Mouse (Mus musculus) neural tube, embryonic 12.5 days (tissue): ENCODE measurements around the gene Tmem144. TPM values are rescaled to one million over a fixed set of nuclear protein-coding genes. Genes with fewer than 3 reads are reported as not detected.

ENCODE experiments used
- ATAC-seq: fragments of 200-750 bp; cut with Nextera tagmentation; 2 replicates; pipeline ENCODE4 v1.8.0; 2017; ENCODE audit warnings: low read depth, mild to moderate bottlenecking, moderate TSS enrichment, moderate library complexity; ENCODE audit not compliant: low FRiP score
- H3K27ac ChIP-seq: fragments of 300-500 bp; sonication (generic); 2 replicates; pipeline ENCODE4 v1.5.1; 2016
- H3K27me3 ChIP-seq: fragments of 300-500 bp; sonication (generic); replicated peaks from 2 replicates; pipeline ENCODE4 v1.6.1; 2016; ENCODE audit warnings: mild to moderate bottlenecking
- H3K36me3 ChIP-seq: fragments of 300-500 bp; sonication (generic); 2 replicates; pipeline ENCODE4 v1.6.1; 2016; ENCODE audit warnings: mild to moderate bottlenecking
- H3K4me1 ChIP-seq: fragments of 300-500 bp; sonication (generic); 2 replicates; pipeline ENCODE4 v1.6.1; 2016
- H3K4me2 ChIP-seq: fragments of 300-500 bp; sonication (generic); replicated peaks from 2 replicates; pipeline ENCODE4 v1.6.1; 2016; ENCODE audit warnings: mild to moderate bottlenecking
- H3K4me3 ChIP-seq: fragments of 300-500 bp; sonication (generic); 2 replicates; pipeline ENCODE4 v1.5.1; 2016
- H3K9ac ChIP-seq: fragments of 300-500 bp; sonication (generic); 2 replicates; pipeline ENCODE4 v1.6.1; 2016; ENCODE audit warnings: mild to moderate bottlenecking
- H3K9me3 ChIP-seq: fragments of 300-500 bp; sonication (generic); 2 replicates; pipeline ENCODE4 v1.6.1; 2016; ENCODE audit warnings: mild to moderate bottlenecking
- WGBS: fragments of 180-500 bp; shearing (Covaris S2); methylation state at CpG from one replicate; pipeline ENCODE4 v1.1.7; 2016; 5-methylcytosine and 5-hydroxymethylcytosine counted together
- polyA plus RNA-seq: library from polyadenylated mRNA; unstranded; fragments of >200 nt; fragmentation: Nextera tagmentation; extraction: Ambion mirVana; gene quantifications from 2 replicates; pipeline ENCODE4 v1.2.1, GENCODE M21; 2016

Tmem144 gene
- polyA plus RNA-seq = 2.2 and 2.4 TPM in 2 replicates

DNA sequence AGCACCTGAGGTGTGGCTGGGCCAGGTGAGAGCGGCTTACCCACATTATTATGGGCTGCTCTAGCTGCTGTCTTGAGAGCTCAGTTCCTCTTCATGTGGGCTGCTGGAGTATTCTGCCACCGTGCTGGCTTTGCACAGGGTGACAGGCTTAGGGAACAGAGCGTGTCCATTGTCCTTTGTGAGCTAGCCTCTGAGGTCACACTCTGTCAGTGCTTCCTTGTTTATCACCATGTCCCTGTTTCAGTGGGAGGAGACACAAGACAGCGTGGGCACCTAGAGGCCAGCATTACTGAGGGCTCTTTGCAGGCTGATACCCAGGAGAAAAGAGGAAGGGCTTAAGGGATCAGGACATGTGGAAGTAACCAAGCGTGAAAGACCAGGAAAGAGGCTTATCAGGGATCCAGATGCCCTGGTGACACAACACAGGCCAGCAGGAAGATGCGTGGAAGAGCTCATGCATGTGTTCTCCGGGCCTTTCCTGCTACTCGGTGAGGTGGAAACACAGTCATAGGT is at the start of gene Tmem144:
TSS of gene Tmem144 (minus strand) at position 120 of the 513 bp plus-strand sequence.
- ATAC-seq = no peak
- H3K9me3 ChIP-seq = no peaks in the 10 kb centered on the region
- H3K4me2 ChIP-seq = no peak within 1 kb of the TSS
- no peaks in the 10 kb centered on the region for H3K36me3 ChIP-seq
- no peak within 1 kb of the TSS for H3K4me3 ChIP-seq
- no peaks in the 10 kb centered on the region for H3K4me1 ChIP-seq
- no peak within 1 kb of the TSS for H3K27ac ChIP-seq
- WGBS = 62% methylated on average over 8 of the region's 8 CpGs
- H3K9ac ChIP-seq = no peak within 1 kb of the TSS
- H3K27me3 ChIP-seq = no peaks in the 10 kb centered on the region

DNA sequence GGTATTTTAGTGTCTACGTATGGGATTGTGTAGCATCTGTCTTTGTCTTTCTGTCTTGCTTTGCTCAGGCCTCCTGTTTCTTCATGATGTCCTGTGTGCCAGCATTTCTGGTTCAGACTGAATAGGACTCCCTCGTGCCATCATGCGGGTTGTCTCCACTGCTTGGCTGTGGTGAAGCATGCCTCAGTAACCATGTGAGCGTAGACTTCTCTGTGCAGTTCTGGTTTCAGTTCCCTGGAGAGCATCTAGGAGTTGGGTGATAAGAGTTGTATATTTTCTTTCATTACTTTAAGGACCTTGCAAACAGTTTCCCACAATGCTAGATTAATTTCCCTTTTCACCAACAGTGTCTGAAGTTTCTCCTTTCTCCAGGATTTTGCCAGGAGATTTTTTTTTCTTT is 49.2 kb upstream of the Tmem144 start:
- peaks cover 13% of the 10 kb centered on the region; the same call in 1 of the 2 replicates for H3K4me1 ChIP-seq
- H3K27ac ChIP-seq = no peak overlapping the region
- no peaks in the 10 kb centered on the region for H3K36me3 ChIP-seq
- no peak overlapping the region for H3K9ac ChIP-seq
- no peaks in the 10 kb centered on the region for H3K9me3 ChIP-seq
- no peak overlapping the region for H3K4me3 ChIP-seq
- 92% methylated on average over 4 of the region's 4 CpGs for WGBS
- H3K27me3 ChIP-seq = no peaks in the 10 kb centered on the region
- H3K4me2 ChIP-seq = no peak overlapping the region
- no peak for ATAC-seq

DNA sequence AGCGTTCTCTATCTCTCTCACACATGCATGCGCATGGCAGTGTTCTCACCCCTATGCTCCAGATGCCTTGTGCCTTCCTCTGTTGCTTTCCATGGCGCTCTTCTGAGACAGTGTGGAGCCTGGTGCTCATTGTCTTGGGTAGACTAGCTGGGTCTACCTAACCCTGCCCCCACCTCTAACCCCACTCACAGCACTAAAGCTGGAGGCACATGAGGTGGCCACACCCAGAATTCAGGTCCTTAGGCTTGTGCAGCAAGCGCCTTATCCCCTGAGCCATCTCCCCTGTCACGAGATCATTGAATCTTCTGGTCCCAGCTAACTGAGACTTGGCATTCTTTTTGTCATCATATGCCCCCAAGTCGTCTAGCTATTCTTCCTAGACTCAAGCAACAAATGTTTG is 48.7 kb upstream of the Tmem144 start:
- H3K4me1 ChIP-seq = peaks cover 13% of the 10 kb centered on the region; the same call in 1 of the 2 replicates
- no peak for ATAC-seq
- H3K27me3 ChIP-seq = no peaks in the 10 kb centered on the region
- H3K36me3 ChIP-seq = no peaks in the 10 kb centered on the region
- H3K9ac ChIP-seq = no peak overlapping the region
- no peak overlapping the region for H3K27ac ChIP-seq
- H3K9me3 ChIP-seq = no peaks in the 10 kb centered on the region
- WGBS = 93% methylated on average over 6 of the region's 6 CpGs
- H3K4me3 ChIP-seq = no peak overlapping the region
- H3K4me2 ChIP-seq = no peak overlapping the region

DNA sequence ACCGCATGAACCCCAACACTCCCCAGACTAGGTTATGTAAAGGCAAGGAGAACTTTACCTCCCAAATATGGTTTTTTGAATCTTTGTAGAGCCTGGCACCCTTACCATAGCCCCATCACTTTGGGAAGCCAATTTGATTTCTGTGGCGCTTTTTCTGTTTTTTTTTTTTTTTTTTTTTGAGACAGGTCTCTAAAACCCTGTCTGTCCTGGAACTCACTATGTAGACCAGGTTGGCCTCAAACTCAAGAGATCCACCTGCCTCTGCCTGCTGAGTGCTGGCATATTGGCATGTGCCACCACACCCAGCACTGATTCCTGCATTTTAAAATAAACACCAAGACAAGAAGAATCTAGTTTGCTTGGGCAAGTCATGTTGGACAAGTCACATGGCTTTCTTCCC is 47.9 kb upstream of the Tmem144 start:
- WGBS = 92% methylated on average over 2 of the region's 2 CpGs
- Histone ChIP-seq H3K4me3 (no peak overlapping the region), H3K27ac (no peak overlapping the region), H3K4me2 (no peak overlapping the region), H3K27me3 (no peaks in the 10 kb centered on the region), H3K36me3 (no peaks in the 10 kb centered on the region), H3K9me3 (no peaks in the 10 kb centered on the region), H3K4me1 (peaks cover 13% of the 10 kb centered on the region; the same call in 1 of the 2 replicates), H3K9ac (no peak overlapping the region)
- no peak for ATAC-seq

DNA sequence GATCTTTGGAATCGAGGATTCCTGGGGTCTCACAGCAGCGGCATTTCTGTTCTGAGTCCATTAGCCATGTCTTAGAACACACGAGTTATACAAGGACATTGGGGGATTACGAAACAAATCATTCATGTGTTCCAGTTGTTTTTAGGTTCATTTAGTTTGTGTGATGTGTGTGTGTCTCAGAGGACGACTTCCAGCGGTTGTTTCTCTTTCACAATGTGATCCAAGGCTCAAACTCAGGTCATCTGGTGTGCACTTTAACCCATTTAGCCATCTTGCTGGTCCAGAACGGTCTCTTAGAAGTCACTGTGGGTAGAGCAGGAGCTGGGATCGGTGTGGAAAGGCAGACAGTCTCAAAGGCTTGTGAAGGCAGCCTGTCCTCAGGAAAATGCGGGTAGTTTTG is 47.3 kb upstream of the Tmem144 start:
- Histone ChIP-seq H3K9ac (no peak overlapping the region), H3K4me2 (no peak overlapping the region), H3K4me1 (peaks cover 13% of the 10 kb centered on the region; the same call in 1 of the 2 replicates), H3K27me3 (no peaks in the 10 kb centered on the region), H3K27ac (no peak overlapping the region), H3K36me3 (no peaks in the 10 kb centered on the region), H3K9me3 (no peaks in the 10 kb centered on the region), H3K4me3 (no peak overlapping the region)
- 87% methylated on average over 9 of the region's 9 CpGs for WGBS
- no peak for ATAC-seq

DNA sequence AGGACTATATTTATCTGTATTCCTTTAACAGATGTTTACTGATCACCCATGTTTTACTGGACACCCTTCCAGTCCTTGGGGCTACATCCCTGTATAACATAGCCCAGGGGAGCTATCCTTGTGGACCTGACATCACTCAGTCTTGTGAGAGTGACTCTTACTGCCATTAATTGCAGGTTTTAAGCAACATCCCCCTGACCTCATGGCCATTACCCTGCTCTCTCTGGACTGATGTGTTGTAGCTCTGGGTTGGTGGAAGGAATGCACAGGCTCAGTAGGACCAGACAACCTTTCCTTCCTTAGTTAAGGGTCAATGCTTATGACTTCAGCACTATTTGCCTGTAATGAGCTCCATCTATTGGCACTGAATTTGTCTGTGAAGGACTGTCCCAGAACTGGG is 45.9 kb upstream of the Tmem144 start:
- Histone ChIP-seq H3K9ac (no peak overlapping the region), H3K4me1 (0 out of 2 replicates have a peak, but pooled peaks cover 3% of the 10 kb centered on the region), H3K27ac (no peak overlapping the region), H3K4me2 (no peak overlapping the region), H3K27me3 (no peaks in the 10 kb centered on the region), H3K4me3 (no peak overlapping the region), H3K9me3 (no peaks in the 10 kb centered on the region), H3K36me3 (no peaks in the 10 kb centered on the region)
- ATAC-seq = peak; percentile 23; the same call in 1 of the 2 replicates

DNA sequence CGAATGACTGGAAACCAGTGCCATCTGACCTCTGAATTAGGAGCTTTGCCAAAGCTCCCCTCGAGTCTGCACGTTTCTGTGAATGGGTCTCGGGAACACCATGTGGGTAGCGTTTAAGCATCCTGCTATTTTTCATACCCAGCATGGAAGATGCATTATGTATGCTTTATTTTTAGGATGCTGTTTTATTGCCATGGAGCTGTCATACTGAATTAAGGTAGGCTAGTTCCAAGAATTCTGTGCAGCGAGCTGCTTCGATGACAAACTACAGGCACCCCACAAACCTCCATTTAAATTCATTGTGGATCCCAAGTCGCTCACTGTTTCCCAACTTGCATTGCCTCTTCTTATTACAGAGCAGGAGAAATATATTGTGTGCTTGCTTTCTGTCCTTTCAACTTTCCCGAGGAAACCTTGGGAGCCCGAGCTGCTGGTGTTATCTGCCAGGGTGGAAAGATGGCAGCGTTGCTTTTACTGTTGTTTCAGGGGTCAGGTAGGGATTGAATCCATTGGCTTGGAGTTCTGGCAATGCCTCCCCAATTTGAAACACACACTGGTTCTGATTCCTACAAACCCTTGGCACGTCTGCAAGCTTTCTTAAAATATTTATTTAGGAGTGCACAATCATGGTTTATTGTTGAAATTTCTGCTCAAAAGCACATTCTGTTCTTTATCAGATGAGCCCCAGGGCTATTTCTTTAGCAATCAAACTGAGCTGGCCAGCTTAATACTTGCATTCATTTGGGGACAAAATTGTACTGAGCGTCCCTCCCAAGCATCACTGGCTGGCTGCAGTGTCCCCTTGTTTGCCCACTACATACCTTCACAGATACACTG is 45.2 kb upstream of the Tmem144 start:
- H3K9me3 ChIP-seq = no peaks in the 10 kb centered on the region
- H3K4me2 ChIP-seq = no peak overlapping the region
- no peaks in the 10 kb centered on the region for H3K36me3 ChIP-seq
- no peak overlapping the region for H3K9ac ChIP-seq
- H3K27ac ChIP-seq = no peak overlapping the region
- no peaks in the 10 kb centered on the region for H3K27me3 ChIP-seq
- 68% methylated on average over 13 of the region's 13 CpGs for WGBS
- no peak for ATAC-seq
- 0 out of 2 replicates have a peak, but pooled peaks cover 3% of the 10 kb centered on the region for H3K4me1 ChIP-seq
- no peak overlapping the region for H3K4me3 ChIP-seq

DNA sequence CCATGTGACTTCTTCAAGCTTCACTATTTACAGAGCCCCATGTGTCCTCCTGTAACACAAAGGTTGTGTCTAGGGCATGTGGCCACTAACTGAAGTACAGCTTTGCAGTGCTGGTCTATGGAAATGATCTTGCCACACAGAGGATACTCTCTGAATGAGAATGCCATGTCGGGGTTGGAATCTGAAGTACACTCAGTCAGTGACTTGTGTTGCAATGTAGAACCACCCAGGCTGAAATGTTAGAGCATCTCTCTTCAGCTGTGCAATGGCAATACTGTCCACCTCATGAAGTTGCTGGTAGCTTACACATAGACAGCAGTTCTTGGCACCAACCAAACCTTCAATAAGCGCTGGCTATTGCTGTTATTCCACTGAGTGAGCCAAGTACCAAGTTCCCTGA is 35.4 kb upstream of the Tmem144 start:
- Histone ChIP-seq H3K4me3 (no peak overlapping the region), H3K9me3 (no peaks in the 10 kb centered on the region), H3K9ac (no peak overlapping the region), H3K27ac (no peak overlapping the region), H3K36me3 (no peaks in the 10 kb centered on the region), H3K27me3 (no peaks in the 10 kb centered on the region; the same call in 1 of the 2 replicates), H3K4me2 (no peak overlapping the region), H3K4me1 (peaks cover 7% of the 10 kb centered on the region)
- no peak for ATAC-seq
- 96% methylated on average over 2 of the region's 2 CpGs for WGBS

DNA sequence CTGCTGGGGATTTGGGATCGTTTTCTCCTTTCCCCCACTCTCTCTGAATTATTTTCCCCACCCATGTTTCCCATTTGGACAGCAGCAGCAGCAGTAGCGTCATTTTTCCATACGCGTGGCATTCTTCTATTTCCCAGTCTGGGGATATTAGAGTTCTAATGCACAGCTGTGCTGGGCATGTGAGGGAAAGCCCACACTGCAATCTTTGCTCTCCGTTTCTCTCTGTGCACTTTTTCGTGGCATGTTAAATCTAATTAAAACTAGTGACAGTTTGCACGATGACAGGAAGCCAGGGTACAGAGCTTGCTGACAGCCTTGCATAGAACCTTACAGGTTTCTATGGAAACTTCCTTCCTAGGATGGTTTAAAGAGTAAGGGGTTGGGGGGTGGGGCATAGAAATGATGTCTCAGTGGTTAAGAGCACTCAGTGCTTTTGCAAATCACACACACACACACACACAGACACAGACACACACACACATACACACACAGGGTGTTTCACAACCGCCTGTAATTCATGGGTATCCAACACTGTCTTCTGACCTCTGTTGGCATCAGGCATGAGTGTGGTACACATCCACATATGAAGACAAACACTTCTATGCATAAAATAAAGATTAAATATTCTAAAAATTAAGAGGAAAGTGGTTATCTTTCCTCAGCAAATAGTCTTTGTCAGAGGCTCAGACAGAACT is 34.7 kb upstream of the Tmem144 start:
- 73% methylated on average over 8 of the region's 8 CpGs for WGBS
- no peak for ATAC-seq
- H3K9ac ChIP-seq = no peak overlapping the region

DNA sequence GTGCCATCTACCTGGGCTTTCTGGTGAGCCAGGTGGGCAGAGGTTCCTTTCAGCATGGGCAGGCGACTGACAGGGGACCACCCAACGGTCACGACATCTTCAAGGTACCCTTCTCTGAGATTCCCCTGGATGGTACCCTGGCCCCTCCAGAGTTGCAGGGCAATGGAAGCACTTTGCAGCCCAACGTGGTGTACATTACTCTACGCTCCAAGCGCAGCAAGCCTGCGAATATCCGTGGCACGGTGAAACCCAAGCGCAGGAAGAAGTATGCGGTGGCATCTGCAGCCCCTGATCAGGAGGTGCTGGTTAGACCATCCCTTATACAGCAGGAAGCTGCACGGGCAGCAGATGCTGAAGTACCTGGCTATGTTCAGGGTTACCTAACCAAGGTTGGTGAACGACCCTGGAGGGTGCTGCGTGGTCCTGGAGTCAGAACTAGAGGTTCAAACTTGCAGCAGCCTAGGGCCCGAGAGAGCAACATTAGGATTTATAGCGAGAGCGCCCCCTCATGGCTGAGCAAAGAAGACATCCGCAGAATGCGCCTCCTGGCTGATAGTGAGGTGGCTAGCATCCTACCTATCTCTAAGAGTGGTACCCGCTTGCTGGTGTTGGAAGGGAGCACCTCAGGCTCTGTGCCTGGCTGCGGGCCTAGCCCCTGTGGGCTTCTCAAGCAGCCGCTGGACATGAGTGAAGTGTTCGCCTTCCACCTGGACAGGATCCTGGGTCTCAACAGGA is 34.0 kb upstream of the Tmem144 start:
- Histone ChIP-seq H3K9me3 (no peaks in the 10 kb centered on the region), H3K4me2 (peak overlapping the region; percentile 47), H3K4me3 (peak overlapping the region; percentile 21), H3K9ac (no peak overlapping the region), H3K27ac (no peak overlapping the region), H3K36me3 (no peaks in the 10 kb centered on the region), H3K4me1 (peaks cover 7% of the 10 kb centered on the region), H3K27me3 (no peaks in the 10 kb centered on the region; the same call in 1 of the 2 replicates)
- ATAC-seq = peak; percentile 46
- WGBS = 80% methylated on average over 23 of the region's 23 CpGs

More for the DNA sequence above, 34.7 kb upstream of the Tmem144 start:
- Histone ChIP-seq H3K4me1 (peaks cover 7% of the 10 kb centered on the region), H3K36me3 (no peaks in the 10 kb centered on the region), H3K27me3 (no peaks in the 10 kb centered on the region; the same call in 1 of the 2 replicates), H3K9me3 (no peaks in the 10 kb centered on the region), H3K4me2 (peak overlapping the region; percentile 47), H3K27ac (no peak overlapping the region), H3K4me3 (no peak overlapping the region)

DNA sequence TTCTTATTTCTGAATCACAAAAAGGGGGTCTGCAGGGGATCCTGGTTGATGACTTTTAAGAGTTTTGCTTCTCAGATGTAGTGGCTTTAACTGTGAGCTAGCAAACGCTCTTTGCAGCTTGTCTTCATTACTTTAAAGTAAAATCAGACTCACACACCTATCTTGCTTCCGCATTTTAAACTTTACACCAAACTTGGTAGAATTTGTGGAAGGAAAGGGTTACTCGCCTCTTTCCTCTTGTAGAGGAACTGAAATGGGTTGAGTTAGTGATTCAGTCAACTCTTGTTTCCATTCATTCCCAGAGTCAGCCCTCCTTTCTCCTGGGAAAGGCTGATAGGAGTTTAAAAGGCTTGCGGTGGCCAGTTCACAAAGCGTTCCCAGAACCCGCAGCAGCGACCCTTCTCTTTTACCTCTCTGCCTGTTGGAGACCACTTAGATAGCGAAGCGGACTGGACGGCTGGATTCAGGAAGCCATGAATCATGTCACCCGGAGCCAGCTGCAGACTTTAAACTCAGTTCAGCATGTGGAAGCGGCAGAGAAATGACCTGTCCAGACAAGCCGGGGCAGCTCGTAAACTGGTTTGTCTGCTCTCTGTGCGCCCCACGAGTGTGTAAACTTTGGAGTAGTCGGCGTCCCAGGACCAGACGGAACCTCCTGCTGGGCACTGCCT is 33.2 kb upstream of the Tmem144 start:
- H3K4me2 ChIP-seq = peak overlapping the region; percentile 47

More for the DNA sequence above, 33.2 kb upstream of the Tmem144 start:
- Histone ChIP-seq H3K4me1 (peaks cover 7% of the 10 kb centered on the region), H3K36me3 (no peaks in the 10 kb centered on the region), H3K9ac (no peak overlapping the region), H3K27ac (no peak overlapping the region), H3K9me3 (no peaks in the 10 kb centered on the region), H3K27me3 (no peaks in the 10 kb centered on the region; the same call in 1 of the 2 replicates), H3K4me3 (peak overlapping the region; percentile 21)
- 14% methylated on average over 19 of the region's 19 CpGs for WGBS
- peak; percentile 29; the same call in 1 of the 2 replicates for ATAC-seq
